Mouse (Mus musculus): ENCODE results near the gene Arhgef11. TPM values are rescaled to one million over a fixed set of nuclear protein-coding genes. Genes with fewer than 3 reads are reported as not detected.

Gene Arhgef11
- polyA plus RNA-seq (2014; fragmentation: Illumina TruSeq; extraction: RNeasy Lipid Tissue Mini Kit (QIAGEN cat#74804); ENCODE audit: low read depth, low replicate concordance), result 22.6 TPM

GRCm38 (mm10) chr3:87616957-87617810 is at the start of gene Arhgef11:
TSS of gene Arhgef11 (plus strand) at chr3:87617559.

GRCm38 (mm10) chr3:87748431-87748830 is 131.1 kb downstream of the Arhgef11 start, which contains the start of gene Lrrc71:
TSS of gene Lrrc71 (minus strand) at chr3:87748625.

Other genes starting within 250 kb of the Arhgef11 start
- gene Fcrl1, start 241.2 kb upstream of the Arhgef11 start, polyA plus RNA-seq (2014; fragmentation: Illumina TruSeq; extraction: RNeasy Lipid Tissue Mini Kit (QIAGEN cat#74804); ENCODE audit: low read depth, low replicate concordance), result not detected
- gene Fcrl5, start 181.8 kb upstream of the Arhgef11 start, polyA plus RNA-seq (2014; fragmentation: Illumina TruSeq; extraction: RNeasy Lipid Tissue Mini Kit (QIAGEN cat#74804); ENCODE audit: low read depth, low replicate concordance), result not detected
- gene Etv3, start 92.2 kb upstream of the Arhgef11 start, polyA plus RNA-seq (2014; fragmentation: Illumina TruSeq; extraction: RNeasy Lipid Tissue Mini Kit (QIAGEN cat#74804); ENCODE audit: low read depth, low replicate concordance), result 9.6 TPM
- gene Lrrc71, start 131.1 kb downstream of the Arhgef11 start, polyA plus RNA-seq (2014; fragmentation: Illumina TruSeq; extraction: RNeasy Lipid Tissue Mini Kit (QIAGEN cat#74804); ENCODE audit: low read depth, low replicate concordance), result not detected
- gene Ntrk1, start 177.6 kb downstream of the Arhgef11 start, polyA plus RNA-seq (2014; fragmentation: Illumina TruSeq; extraction: RNeasy Lipid Tissue Mini Kit (QIAGEN cat#74804); ENCODE audit: low read depth, low replicate concordance), result not detected
- 1.1 TPM for gene Insrr, start 179.4 kb downstream of the Arhgef11 start, polyA plus RNA-seq (2014; fragmentation: Illumina TruSeq; extraction: RNeasy Lipid Tissue Mini Kit (QIAGEN cat#74804); ENCODE audit: low read depth, low replicate concordance)
- gene Pear1, start 206.7 kb downstream of the Arhgef11 start, polyA plus RNA-seq (2014; fragmentation: Illumina TruSeq; extraction: RNeasy Lipid Tissue Mini Kit (QIAGEN cat#74804); ENCODE audit: low read depth, low replicate concordance), result 0.89 TPM
- not detected for gene Sh2d2a, start 229.2 kb downstream of the Arhgef11 start, polyA plus RNA-seq (2014; fragmentation: Illumina TruSeq; extraction: RNeasy Lipid Tissue Mini Kit (QIAGEN cat#74804); ENCODE audit: low read depth, low replicate concordance)

All from kidney, adult 10 weeks (tissue).